Mouse (Mus musculus): ENCODE measurements around the gene Ssrp1.

DNA sequence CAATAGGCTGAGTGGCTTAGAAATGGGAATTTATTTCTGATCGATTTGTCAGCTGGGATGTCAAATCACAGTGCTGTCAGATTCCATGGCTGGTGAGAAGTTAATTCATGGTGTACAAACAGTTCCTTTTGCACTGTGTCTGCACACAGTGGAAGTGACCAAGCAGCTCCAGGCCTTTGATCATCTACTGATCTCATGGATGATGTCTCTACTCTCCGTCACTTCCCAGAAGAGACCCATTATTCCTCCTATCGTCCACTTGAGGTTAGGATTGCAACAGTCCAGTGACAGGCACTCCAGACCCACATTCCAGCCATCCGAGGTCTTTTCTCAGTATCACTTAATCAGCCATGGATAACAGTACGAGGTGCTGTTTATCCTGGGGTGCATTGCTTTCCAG lies 36.7 kb downstream of the Ssrp1 start:
- TF ChIP-seq POLR2A (IDR thresholded peaks at IDR 0.05; ENCODE audit: control insufficient read depth, extremely low read depth, insufficient read depth, low read length, poor library complexity) (no peak), CTCF (IDR thresholded peaks at IDR 0.05; ENCODE audit: borderline replicate concordance, control insufficient read depth, extremely low read depth, insufficient read depth, low read length, poor library complexity) (no peak)
